Mouse (Mus musculus) hindbrain, embryonic 14.5 days (tissue): ENCODE measurements around the gene Shisa2. TPM values are rescaled to one million over a fixed set of nuclear protein-coding genes. Genes with fewer than 3 reads are reported as not detected.

Source experiments
- ATAC-seq: fragments of 200-750 bp; cut with Nextera tagmentation; 2 replicates; pipeline ENCODE4 v1.8.0; 2017; ENCODE audit warnings: moderate number of reproducible peaks, mild to moderate bottlenecking, moderate TSS enrichment, moderate library complexity; ENCODE audit not compliant: low FRiP score
- DNase-seq: peaks from one replicate; pipeline ENCODE4 v3.0.0-alpha.2; 2015; ENCODE audit warnings: low spot score
- H3K27ac ChIP-seq: fragments of 300-500 bp; sonication (generic); 2 replicates; pipeline ENCODE4 v1.5.1; 2014; ENCODE audit warnings: mild to moderate bottlenecking, moderate library complexity
- H3K27me3 ChIP-seq: fragments of 300-500 bp; sonication (generic); 2 replicates; pipeline ENCODE4 v1.6.1; 2014; ENCODE audit warnings: mild to moderate bottlenecking, low read length, mixed read lengths; ENCODE audit not compliant: control insufficient read depth, insufficient read depth
- H3K36me3 ChIP-seq: fragments of 300-500 bp; sonication (generic); replicated peaks from 2 replicates; pipeline ENCODE4 v1.6.1; 2014; ENCODE audit not compliant: control insufficient read depth, insufficient read depth
- H3K4me1 ChIP-seq: fragments of 300-500 bp; sonication (generic); replicated peaks from 2 replicates; pipeline ENCODE4 v1.6.1; 2014; ENCODE audit warnings: antibody characterized with exemption, low read length, mixed read lengths; ENCODE audit not compliant: control insufficient read depth, insufficient read depth
- H3K4me2 ChIP-seq: fragments of 300-500 bp; sonication (generic); replicated peaks from 2 replicates; pipeline ENCODE4 v1.6.1; 2014; ENCODE audit warnings: mild to moderate bottlenecking, moderate library complexity
- H3K4me3 ChIP-seq: fragments of 300-500 bp; sonication (generic); replicated peaks from 2 replicates; pipeline ENCODE4 v1.5.1; 2014; ENCODE audit warnings: mild to moderate bottlenecking, low read length
- H3K9ac ChIP-seq: fragments of 300-500 bp; sonication (generic); 2 replicates; pipeline ENCODE4 v1.6.1; 2014
- H3K9me3 ChIP-seq: fragments of 300-500 bp; sonication (generic); 2 replicates; pipeline ENCODE4 v1.6.1; 2016; ENCODE audit warnings: low read length; ENCODE audit not compliant: control insufficient read depth
- WGBS: fragments of 180-500 bp; shearing (Covaris S2); extraction: QIAGEN DNeasy Blood & Tissue Kit; methylation state at CpG from one replicate; pipeline ENCODE4 v1.1.7; 2014; 5-methylcytosine and 5-hydroxymethylcytosine counted together
- polyA plus RNA-seq: library from polyadenylated mRNA; unstranded; fragments of >200 nt; fragmentation: Nextera tagmentation; extraction: Ambion mirVana; gene quantifications from 2 replicates; pipeline ENCODE4 v1.2.1, GENCODE M21; 2014

Gene Shisa2
- polyA plus RNA-seq, 1 experiment from 2014 or later, result 5.6 TPM

- 82% methylated on average over 1 of the region's 1 CpGs for WGBS
- no peak for ATAC-seq
- H3K9me3 ChIP-seq, result no peaks in the 10 kb centered on the region
- H3K36me3 ChIP-seq, result no peaks in the 10 kb centered on the region
- H3K4me2 ChIP-seq, result no peak overlapping the region
- no peak overlapping the region for H3K9ac ChIP-seq
- no peak overlapping the region for H3K27ac ChIP-seq
- DNase-seq, result no peak
- no peak overlapping the region for H3K4me3 ChIP-seq
- no peaks in the 10 kb centered on the region for H3K4me1 ChIP-seq
- no peaks in the 10 kb centered on the region for H3K27me3 ChIP-seq
Observed at GRCm38 (mm10) chr14:59644166-59644565, 19.1 kb downstream of the Shisa2 start.

GRCm38 (mm10) chr14:59644896-59645295, 19.8 kb downstream of the Shisa2 start:
- Histone ChIP-seq H3K27me3 (no peaks in the 10 kb centered on the region), H3K9ac (no peak overlapping the region), H3K4me2 (no peak overlapping the region), H3K4me3 (no peak overlapping the region), H3K4me1 (no peaks in the 10 kb centered on the region), H3K27ac (no peak overlapping the region), H3K9me3 (no peaks in the 10 kb centered on the region), H3K36me3 (no peaks in the 10 kb centered on the region)
- ATAC-seq (no peak), DNase-seq (no peak)
- 76% methylated on average over 3 of the region's 3 CpGs for WGBS

- no peak overlapping the region for H3K4me3 ChIP-seq
- DNase-seq, result peak; percentile 38
- no peak overlapping the region for H3K4me2 ChIP-seq
- H3K9ac ChIP-seq, result no peak overlapping the region
- H3K27ac ChIP-seq, result 0 out of 2 replicates have a peak overlapping the region, but pooled peaks have one; percentile 17
- H3K4me1 ChIP-seq, result no peaks in the 10 kb centered on the region
- no peaks in the 10 kb centered on the region for H3K36me3 ChIP-seq
- no peaks in the 10 kb centered on the region for H3K27me3 ChIP-seq
- no peaks in the 10 kb centered on the region for H3K9me3 ChIP-seq
- ATAC-seq, result no peak
- 71% methylated on average over 16 of the region's 16 CpGs for WGBS
Observed at GRCm38 (mm10) chr14:59646826-59647697, 22.0 kb downstream of the Shisa2 start.

- H3K4me3 ChIP-seq, result no peak overlapping the region
- DNase-seq (no peak), ATAC-seq (no peak)
- no peaks in the 10 kb centered on the region for H3K27me3 ChIP-seq
- no peaks in the 10 kb centered on the region for H3K4me1 ChIP-seq
- no peak overlapping the region for H3K27ac ChIP-seq
- no peaks in the 10 kb centered on the region for H3K36me3 ChIP-seq
- 78% methylated on average over 10 of the region's 10 CpGs for WGBS
- H3K9me3 ChIP-seq, result no peaks in the 10 kb centered on the region
- no peak overlapping the region for H3K9ac ChIP-seq
- no peak overlapping the region for H3K4me2 ChIP-seq
Observed at GRCm38 (mm10) chr14:59648611-59649010, 23.5 kb downstream of the Shisa2 start.

- Histone ChIP-seq H3K9me3 (no peaks in the 10 kb centered on the region), H3K4me1 (no peaks in the 10 kb centered on the region), H3K36me3 (no peaks in the 10 kb centered on the region), H3K27ac (no peak overlapping the region), H3K4me3 (no peak overlapping the region), H3K4me2 (no peak overlapping the region), H3K27me3 (no peaks in the 10 kb centered on the region), H3K9ac (no peak overlapping the region)
- ATAC-seq (peak; percentile 40; the same call in 1 of the 2 replicates), DNase-seq (no peak)
- 59% methylated on average over 6 of the region's 6 CpGs for WGBS
Observed at GRCm38 (mm10) chr14:59649337-59649736, 24.2 kb downstream of the Shisa2 start.

- no peaks in the 10 kb centered on the region for H3K27me3 ChIP-seq
- H3K4me2 ChIP-seq, result no peak overlapping the region
- no peak overlapping the region for H3K4me3 ChIP-seq
- H3K36me3 ChIP-seq, result no peaks in the 10 kb centered on the region
- ATAC-seq (no peak), DNase-seq (no peak)
- H3K4me1 ChIP-seq, result no peaks in the 10 kb centered on the region
- 0 out of 2 replicates have a peak, but pooled peaks cover 4% of the 10 kb centered on the region for H3K9me3 ChIP-seq
- no peak overlapping the region for H3K27ac ChIP-seq
- WGBS, result 83% methylated on average over 6 of the region's 6 CpGs
- H3K9ac ChIP-seq, result no peak overlapping the region
Observed at GRCm38 (mm10) chr14:59656591-59656990, 31.5 kb downstream of the Shisa2 start.

- H3K36me3 ChIP-seq, result no peaks in the 10 kb centered on the region
- no peaks in the 10 kb centered on the region for H3K4me1 ChIP-seq
- DNase-seq (no peak), ATAC-seq (no peak)
- no peak overlapping the region for H3K9ac ChIP-seq
- no peak overlapping the region for H3K4me3 ChIP-seq
- H3K27me3 ChIP-seq, result no peaks in the 10 kb centered on the region
- H3K27ac ChIP-seq, result no peak overlapping the region
- H3K9me3 ChIP-seq, result 0 out of 2 replicates have a peak, but pooled peaks cover 7% of the 10 kb centered on the region
- 96% methylated on average over 1 of the region's 1 CpGs for WGBS
- H3K4me2 ChIP-seq, result no peak overlapping the region
Observed at GRCm38 (mm10) chr14:59657098-59657497, 32.0 kb downstream of the Shisa2 start.

- DNase-seq (no peak), ATAC-seq (no peak)
- 79% methylated on average over 6 of the region's 6 CpGs for WGBS
- peaks cover 17% of the 10 kb centered on the region; the same call in 1 of the 2 replicates for H3K4me1 ChIP-seq
- no peak overlapping the region for H3K4me2 ChIP-seq
- H3K4me3 ChIP-seq, result no peak overlapping the region
- H3K27me3 ChIP-seq, result no peaks in the 10 kb centered on the region
- no peaks in the 10 kb centered on the region for H3K9me3 ChIP-seq
- H3K9ac ChIP-seq, result no peak overlapping the region
- no peaks in the 10 kb centered on the region for H3K36me3 ChIP-seq
- H3K27ac ChIP-seq, result no peak overlapping the region
Observed at GRCm38 (mm10) chr14:59672893-59673515, 47.9 kb downstream of the Shisa2 start.

- Histone ChIP-seq H3K4me3 (no peak overlapping the region), H3K27me3 (no peaks in the 10 kb centered on the region), H3K4me2 (no peak overlapping the region), H3K27ac (peak overlapping the region; percentile 6; the same call in 1 of the 2 replicates), H3K9me3 (no peaks in the 10 kb centered on the region), H3K36me3 (no peaks in the 10 kb centered on the region), H3K4me1 (peaks cover 17% of the 10 kb centered on the region; the same call in 1 of the 2 replicates), H3K9ac (peak overlapping the region; percentile 16; the same call in 1 of the 2 replicates)
- WGBS, result 28% methylated on average over 8 of the region's 8 CpGs
- ATAC-seq (no peak), DNase-seq (no peak)
Observed at GRCm38 (mm10) chr14:59674556-59674955, 49.4 kb downstream of the Shisa2 start.
